In genomic region chr1:133766901-133767529, GRCm38 (mm10) we compare ENCODE assay signal across 9 mouse cellular contexts. TPM values are rescaled to one million over a fixed set of nuclear protein-coding genes. Genes with fewer than 3 reads are reported as not detected.
DNase-seq lines count a peak whose midpoint lies in the region; ATAC-seq and TF ChIP-seq lines count a peak whose summit lies in the region.
"Had no signal": no experiment of that assay in that cellular context is flagged by ENCODE, and none has a peak within 500 bp of the region (broad histone marks: within the 10 kb centered on the region; RNA-seq: fewer than 3 reads in every experiment).

No protein-coding gene starts in this region.

- H3K27ac ChIP-seq in lung, embryonic 15.5 days, result peak overlapping the region; percentile 56
- H3K27ac ChIP-seq in neural tube, embryonic 15.5 days (replicated peaks), result peak overlapping the region; percentile 30; the same call in 1 of the 2 replicates

- no peak for TF ChIP-seq CTCF in lung, adult 2 months (IDR thresholded peaks at IDR 0.05; ENCODE audit: insufficient read depth, low read length)

- H3K9me3 ChIP-seq in lung, embryonic 15.5 days, result no peaks in the 10 kb centered on the region
- H3K9me3 ChIP-seq in neural tube, embryonic 15.5 days (replicated peaks), result no peaks in the 10 kb centered on the region

- no peak overlapping the region for H3K9ac ChIP-seq in lung, embryonic 15.5 days
- H3K9ac ChIP-seq in neural tube, embryonic 15.5 days (replicated peaks), result no peak overlapping the region
- H3K9ac ChIP-seq: liver, postnatal 0 days had no signal

- H3K4me3 ChIP-seq in lung, embryonic 15.5 days, result no peak overlapping the region
- no peak overlapping the region for H3K4me3 ChIP-seq in lung, adult 2 months (replicated peaks; ENCODE audit: extremely low read depth, low read depth, low read length)
- no peak overlapping the region for H3K4me3 ChIP-seq in neural tube, embryonic 15.5 days (replicated peaks)

- peaks cover 32% of the 10 kb centered on the region for H3K4me1 ChIP-seq in lung, embryonic 15.5 days
- H3K4me1 ChIP-seq in lung, adult 2 months (ENCODE audit: control insufficient read depth, insufficient read depth, low read length), result no peaks in the 10 kb centered on the region; the same call in 1 of the 2 replicates
- H3K4me1 ChIP-seq in neural tube, embryonic 15.5 days, result peaks cover 29% of the 10 kb centered on the region

- WGBS in lung, embryonic 15.5 days, result 15% methylated on average over 11 of the region's 11 CpGs
- 42% methylated on average over 11 of the region's 11 CpGs for WGBS in lung, adult 2 months
- 27% methylated on average over 11 of the region's 11 CpGs for WGBS in neural tube, embryonic 15.5 days

- no peaks in the 10 kb centered on the region for H3K27me3 ChIP-seq in lung, embryonic 15.5 days
- H3K27me3 ChIP-seq in neural tube, embryonic 15.5 days (replicated peaks), result no peaks in the 10 kb centered on the region

- DNase-seq in embryo, embryonic 10.5 days (ENCODE audit: low spot score), result peak; percentile 55
- DNase-seq in embryo, embryonic 10 days (ENCODE audit: low spot score), result no peak
- DNase-seq in lung, adult 2 months, result no peak
- peak; percentile 20 for DNase-seq in heart, postnatal 4 days
- no peak for DNase-seq in frontal cortex, postnatal 25 days (ENCODE audit: low spot score in 2 of 2)
- DNase-seq in layer of hippocampus, adult 18-20 months (ENCODE audit: low spot score in 2 of 2), result no peak
- DNase-seq: liver, postnatal 0 days had no signal

- no peak for ATAC-seq in lung, embryonic 15.5 days (ENCODE audit: borderline replicate concordance, extremely low read depth, low FRiP score, low TSS enrichment)
- ATAC-seq in neural tube, embryonic 15.5 days (ENCODE audit: low FRiP score), result no peak
- ATAC-seq: liver, postnatal 0 days had no signal

- H3K4me2 ChIP-seq in lung, embryonic 15.5 days, result no peak overlapping the region
- no peak overlapping the region for H3K4me2 ChIP-seq in neural tube, embryonic 15.5 days

- no peak for TF ChIP-seq POLR2A in lung, adult 2 months (IDR thresholded peaks at IDR 0.05; ENCODE audit: borderline replicate concordance, extremely low read depth, low read depth, low read length)

- no peaks in the 10 kb centered on the region for H3K36me3 ChIP-seq in lung, embryonic 15.5 days
- H3K36me3 ChIP-seq in neural tube, embryonic 15.5 days, result no peaks in the 10 kb centered on the region

RNA-seq across cellular contexts. Expression of gene Atp2b4, which starts 33.8 kb away (rescaled TPM):
- 9.0 and 9.6 TPM in 2 replicates for polyA plus RNA-seq in lung, embryonic 15.5 days (2015; fragmentation: Nextera tagmentation; extraction: Ambion mirVana)
- polyA plus RNA-seq in lung, adult 2 months (2012; rRNA removed), result 9.5 and 11.3 TPM in 2 replicates
- 10 to 100 TPM; 32.4 to 37.4 TPM for total RNA-seq in heart, postnatal 4 days (2021)
- 13.6 and 17.1 TPM in 2 replicates for polyA plus RNA-seq in neural tube, embryonic 15.5 days (2015; fragmentation: Nextera tagmentation; extraction: Ambion mirVana)
- total RNA-seq in layer of hippocampus, adult 18-20 months (2021), result 100 to 1,000 TPM in 1 of 2 experiments, 10 to 100 TPM in 1; 70.4 to 100 TPM

Comparison
In these comparisons a context has a peak if more than half of its experiments do, and no peak if none do; other contexts are left out.
1. DNase-seq: peak in embryo, embryonic 10.5 days (single experiment) and heart, postnatal 4 days (single experiment); none in embryo, embryonic 10 days (single experiment), lung, adult 2 months (single experiment), frontal cortex, postnatal 25 days (0 of 2) and layer of hippocampus, adult 18-20 months (0 of 2).